Mouse (Mus musculus) left cerebral cortex, adult 2 months (tissue): ENCODE data around the gene Phf14. TPM values are rescaled to one million over a fixed set of nuclear protein-coding genes. Genes with fewer than 3 reads are reported as not detected.
A peak's percentile ranks its signal among the peaks of the same experiment; 100 is the strongest.
"Not testable (repeated sequence)": the region's sequence is repeated elsewhere in the genome, so short reads cannot be mapped to it uniquely, and the experiment has no call there.

ENCODE experiments used
- DNase-seq, 2 experiments: peaks; one replicate each; pipeline ENCODE4 v3.0.0; 2021 to 2022; ENCODE audit warnings: low spot score in 2 of 2, mixed read lengths in 1 of 2; ENCODE audit errors: extremely low spot score in 1 of 2
- H3K27ac ChIP-seq: fragments of 200-600 bp; 2 replicates; pipeline ENCODE4 v1.8.1; 2022
- H3K4me3 ChIP-seq: fragments of 200-600 bp; 2 replicates; pipeline ENCODE4 v1.8.1; 2022
- CTCF ChIP-seq: fragments of 200-600 bp; IDR thresholded peaks from 2 replicates; pipeline ENCODE4 v1.8.1; 2022; ENCODE audit warnings: antibody characterized with exemption, mild to moderate bottlenecking, moderate library complexity
- intact Hi-C: fragments of 180-260 bp; cut with DNase I; formaldehyde crosslinking; loops from one replicate; pipeline ENCODE4 v1.15.1; 2025
- total RNA-seq, 2 experiments: library from RNA; stranded (reverse); gene quantifications; 2 replicates each; pipeline ENCODE4 v1.2.3; 2021

Phf14 gene
- total RNA-seq, 2 experiments from 2014 or later = 76.8 to 88.9 TPM

GRCm38 (mm10) chr6:12107786-12108185 lies 200.2 kb downstream of the Phf14 start:
- no peak for TF ChIP-seq CTCF

GRCm38 (mm10) chr6:12116926-12117818 lies 209.6 kb downstream of the Phf14 start:
- no peak for TF ChIP-seq CTCF
- H3K4me3 ChIP-seq = no peak overlapping the region
- intact Hi-C loops = no loop called here
- no peak overlapping the region for H3K27ac ChIP-seq
- DNase-seq = no peak

More at GRCm38 (mm10) chr6:12107786-12108185, 200.2 kb downstream of the Phf14 start:
- H3K27ac ChIP-seq = no peak overlapping the region
- H3K4me3 ChIP-seq = no peak overlapping the region
- intact Hi-C loops = no loop called here
- no peak for DNase-seq

- no peak for TF ChIP-seq CTCF
- no peak overlapping the region for H3K27ac ChIP-seq
- DNase-seq = no peak
- H3K4me3 ChIP-seq = no peak overlapping the region
- intact Hi-C loops = no loop called here
Observed at GRCm38 (mm10) chr6:12117819-12118570, 210.4 kb downstream of the Phf14 start.

- no peak for TF ChIP-seq CTCF
- no peak for DNase-seq
- Histone ChIP-seq H3K4me3 (no peak overlapping the region), H3K27ac (no peak overlapping the region)
- intact Hi-C loops = loop anchor here (5.0 to 10.0 kb wide), 3 partner anchors 108 to 328 kb away; no protein-coding TSS in a partner anchor
Observed at GRCm38 (mm10) chr6:12122759-12123158, 215.2 kb downstream of the Phf14 start.

GRCm38 (mm10) chr6:12125031-12125803 lies 217.6 kb downstream of the Phf14 start:
- Histone ChIP-seq H3K4me3 (no peak overlapping the region), H3K27ac (no peak overlapping the region)
- peak; percentile 43 to 53 for DNase-seq
- intact Hi-C loops = loop anchor here (5.0 to 10.0 kb wide), 4 partner anchors 93 to 330 kb away; no protein-coding TSS in a partner anchor
- peak; percentile 83 for TF ChIP-seq CTCF

- not testable (repeated sequence) for DNase-seq, H3K27ac ChIP-seq, H3K4me3 ChIP-seq
- intact Hi-C loops = loop anchor here (5.0 to 10.0 kb wide), 4 partner anchors 94 to 332 kb away; no protein-coding TSS in a partner anchor
Observed at GRCm38 (mm10) chr6:12126601-12127000, 219.0 kb downstream of the Phf14 start.

- no peak for TF ChIP-seq CTCF
- H3K27ac ChIP-seq = no peak overlapping the region
- intact Hi-C loops = loop anchor here (5.0 to 10.0 kb wide), 4 partner anchors 95 to 332 kb away; no protein-coding TSS in a partner anchor
- no peak overlapping the region for H3K4me3 ChIP-seq
- DNase-seq = no peak
Observed at GRCm38 (mm10) chr6:12127287-12127686, 219.7 kb downstream of the Phf14 start.

Other genes with a start within 250 kb of the Phf14 start
- 100 to 1,000 TPM; 627 to 632 TPM for gene Ndufa4, start 312 bp upstream of the Phf14 start, total RNA-seq